Mouse (Mus musculus) heart, adult 9 months (tissue): ENCODE measurements around the gene Rgp1.

ENCODE experiments used
- DNase-seq, 2 experiments: peaks; one replicate each; pipeline ENCODE4 v3.0.0; 2022; ENCODE audit warnings: low spot score in 2 of 2

The Rgp1 gene

DNA sequence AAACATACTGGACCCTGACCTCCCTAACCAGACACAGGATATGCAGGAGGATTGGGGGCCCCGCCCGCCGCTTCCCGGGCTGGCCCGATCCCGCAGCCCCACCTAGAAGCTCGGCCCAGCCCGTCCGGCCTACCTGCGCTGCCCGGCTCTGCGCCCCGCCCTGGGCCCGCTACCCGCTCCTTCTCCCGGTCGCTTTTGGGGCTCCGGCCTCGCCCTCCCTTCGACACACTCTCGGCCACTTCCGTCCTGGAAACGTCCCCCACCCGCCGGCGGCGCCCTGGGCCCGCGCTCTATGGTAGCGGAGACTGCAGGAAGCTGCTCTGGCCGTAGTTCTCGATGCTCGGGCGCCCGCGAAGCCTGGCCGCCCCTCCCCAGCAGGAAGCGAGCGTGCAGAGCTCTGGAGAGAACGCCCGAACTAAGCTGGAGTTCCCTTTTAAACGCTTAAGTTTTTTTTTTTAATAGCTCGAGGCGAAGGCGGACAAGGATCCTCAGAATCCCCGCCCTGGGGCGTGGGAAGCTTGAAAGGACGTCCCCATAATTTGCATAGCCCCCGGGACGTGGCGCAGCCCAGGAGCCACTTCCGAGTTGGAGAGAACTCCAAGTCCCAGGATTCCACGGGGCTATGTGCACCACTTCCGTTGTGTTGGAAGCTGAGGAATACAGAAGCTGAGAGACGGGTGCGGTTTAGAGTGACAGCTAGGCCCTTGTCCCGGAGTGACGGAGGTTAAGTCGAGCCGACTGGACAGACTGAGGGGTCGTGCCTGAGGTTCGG lies 16.3 kb upstream of the Rgp1 start, which contains the start of the genes Creb3 and Tln1:
Gene Creb3, plus strand, starts transcription at position 336 of the 772 bp plus-strand sequence.
Gene Tln1, minus strand, starts transcription at position 695 of the 772 bp plus-strand sequence.
- peak; percentile 96 to 98 for DNase-seq

DNA sequence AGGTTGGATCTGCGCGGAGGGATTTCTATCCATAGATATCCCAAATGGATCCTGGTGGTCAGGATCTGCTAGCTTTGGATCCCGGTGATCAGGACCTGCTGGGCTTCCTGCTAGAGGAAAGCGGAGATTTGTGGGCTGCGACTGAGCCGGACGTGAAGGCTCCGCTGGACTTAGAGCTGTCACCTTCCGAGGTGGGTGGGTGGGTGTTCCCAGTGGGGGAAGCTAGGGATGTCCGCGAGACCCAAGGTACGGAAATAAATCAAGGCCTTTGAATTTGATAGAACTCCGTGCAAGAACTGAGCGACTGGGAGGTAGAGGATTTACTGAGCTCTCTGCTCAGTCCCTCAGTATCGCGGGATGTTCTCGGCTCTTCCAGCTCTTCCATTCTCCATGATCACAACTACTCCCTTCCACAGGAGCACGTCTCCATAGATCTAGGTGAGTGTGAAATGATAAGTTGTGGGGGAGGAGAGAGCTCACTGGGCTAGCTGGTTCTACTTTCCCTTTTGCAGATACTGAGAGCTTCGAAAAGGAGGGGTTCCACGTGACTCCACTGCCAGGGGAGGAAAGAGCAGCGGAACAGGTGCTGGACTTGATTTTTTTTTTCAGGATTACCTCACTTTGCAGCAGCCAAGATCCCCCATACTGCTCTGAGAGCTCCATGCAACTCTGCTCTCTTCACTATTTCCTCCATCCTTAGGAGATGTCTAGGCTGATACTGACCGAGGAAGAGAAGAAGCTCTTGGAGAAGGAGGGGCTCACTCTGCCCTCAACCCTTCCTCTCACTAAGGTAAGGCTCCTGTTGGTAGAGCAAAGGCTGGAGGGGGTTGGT lies 15.5 kb upstream of the Rgp1 start:
- no peak for DNase-seq

GRCm38 (mm10) chr4:43563601-43563875 lies 15.0 kb upstream of the Rgp1 start:
- no peak for DNase-seq

GRCm38 (mm10) chr4:43564231-43564630 lies 14.3 kb upstream of the Rgp1 start:
- no peak for DNase-seq

DNA sequence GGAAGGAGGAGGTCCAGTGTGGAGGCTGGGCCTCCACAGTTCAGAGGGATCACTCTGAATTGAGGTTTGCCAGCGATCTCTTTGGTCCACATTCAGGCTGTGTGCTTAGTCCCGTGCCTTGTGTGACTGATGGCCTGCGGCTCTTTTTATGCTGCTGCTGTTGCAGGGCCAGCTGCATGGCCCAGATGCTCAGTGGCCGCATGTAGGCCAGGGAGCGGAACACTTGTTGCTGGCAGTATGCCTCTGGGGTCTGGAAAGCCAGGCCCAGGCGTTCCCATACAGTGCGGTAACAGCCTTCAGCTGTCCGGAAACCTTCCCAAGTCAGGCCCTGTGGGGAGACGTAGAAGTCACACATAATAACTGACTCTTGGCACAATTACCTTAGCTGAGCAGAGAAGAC lies 11.4 kb upstream of the Rgp1 start:
- DNase-seq = no peak

- no peak for DNase-seq
Observed at GRCm38 (mm10) chr4:43571395-43572045, 7.0 kb upstream of the Rgp1 start.

DNA sequence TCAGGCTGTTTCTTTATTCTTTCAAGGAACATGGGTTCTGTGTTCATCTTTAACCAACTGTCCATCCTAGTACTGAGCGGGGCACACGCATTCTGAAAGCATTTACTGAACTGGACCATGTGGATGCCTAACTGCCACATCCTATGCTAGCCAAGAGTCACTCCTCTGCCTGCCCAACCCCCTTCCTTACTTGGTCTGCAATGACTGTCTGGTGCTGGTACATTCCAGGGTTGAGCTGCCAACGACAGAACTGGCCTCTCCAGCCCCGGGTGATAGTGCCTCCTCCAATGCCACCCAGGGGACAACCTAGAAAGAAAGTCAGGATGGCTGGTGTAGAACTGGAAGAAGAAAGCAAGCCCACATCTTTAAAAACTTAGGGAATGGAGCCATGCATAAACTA lies 5.0 kb upstream of the Rgp1 start:
- DNase-seq = no peak

GRCm38 (mm10) chr4:43575356-43575755 lies 3.2 kb upstream of the Rgp1 start:
- DNase-seq = no peak

GRCm38 (mm10) chr4:43577237-43577881 lies 1.2 kb upstream of the Rgp1 start:
- peak in 1 of 2 experiments; percentile 4 for DNase-seq

DNA sequence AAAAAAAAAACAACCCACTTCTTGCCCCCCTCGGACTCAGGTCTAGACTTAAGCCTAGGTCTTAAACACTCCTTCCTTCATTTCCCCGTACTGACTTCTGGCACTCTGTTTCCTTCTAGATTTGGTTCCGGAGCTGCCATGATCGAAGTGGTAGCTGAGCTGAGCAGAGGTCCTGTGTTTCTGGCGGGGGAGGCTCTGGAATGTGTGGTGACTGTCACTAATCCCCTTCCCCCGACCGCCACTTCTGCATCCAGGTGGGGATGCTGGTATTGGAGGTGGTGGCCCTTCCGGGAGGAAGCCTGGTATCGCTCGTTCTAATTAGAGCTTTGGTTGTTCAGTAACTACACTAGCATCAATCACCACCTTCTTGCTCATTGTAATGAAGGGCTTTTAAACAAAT lies 741 bp downstream of the Rgp1 start:
- DNase-seq = no peak

DNA sequence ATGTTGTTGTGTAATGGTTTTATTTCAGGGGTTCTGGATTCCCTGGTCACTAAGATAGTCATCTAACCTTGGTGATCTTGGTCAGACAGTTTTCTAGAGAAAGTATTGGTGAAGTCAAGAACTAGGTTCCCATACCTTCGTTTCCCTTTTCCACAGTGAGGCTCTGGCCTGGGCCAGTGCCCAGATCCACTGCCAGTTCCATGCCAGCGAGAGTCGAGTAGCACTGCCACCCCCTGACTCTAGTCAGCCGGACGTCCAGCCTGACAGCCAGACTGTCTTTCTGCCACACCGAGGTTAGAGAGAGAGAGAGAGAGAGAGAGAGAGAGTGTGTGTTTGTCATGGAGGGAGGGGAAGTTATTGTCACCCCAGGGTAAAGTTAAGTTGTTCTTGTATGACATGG lies 1.2 kb downstream of the Rgp1 start:
- DNase-seq = no peak

- no peak for DNase-seq
Observed at GRCm38 (mm10) chr4:43580721-43581120, 2.2 kb downstream of the Rgp1 start.

- DNase-seq = no peak
Observed at GRCm38 (mm10) chr4:43581381-43581780, 2.9 kb downstream of the Rgp1 start.

DNA sequence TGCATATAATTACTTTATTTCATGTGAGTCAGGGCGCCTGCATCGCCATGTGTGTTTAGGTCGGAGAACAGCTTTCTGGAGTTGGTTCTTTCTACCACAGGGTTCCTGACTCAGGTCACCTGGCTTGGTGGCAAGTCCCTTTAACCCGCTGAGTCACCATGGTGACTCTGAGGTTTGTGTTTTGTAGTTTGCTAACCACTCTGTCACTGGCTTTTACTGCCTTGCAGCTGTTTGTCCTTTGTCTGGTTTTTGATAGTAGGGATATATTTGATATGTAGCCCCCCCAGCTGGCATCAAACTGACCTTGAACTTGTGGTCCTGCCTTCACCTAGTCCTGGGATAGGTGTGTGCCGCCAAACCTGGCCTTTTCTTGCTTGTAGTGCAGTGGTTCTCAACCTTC lies 3.7 kb downstream of the Rgp1 start:
- DNase-seq = no peak

DNA sequence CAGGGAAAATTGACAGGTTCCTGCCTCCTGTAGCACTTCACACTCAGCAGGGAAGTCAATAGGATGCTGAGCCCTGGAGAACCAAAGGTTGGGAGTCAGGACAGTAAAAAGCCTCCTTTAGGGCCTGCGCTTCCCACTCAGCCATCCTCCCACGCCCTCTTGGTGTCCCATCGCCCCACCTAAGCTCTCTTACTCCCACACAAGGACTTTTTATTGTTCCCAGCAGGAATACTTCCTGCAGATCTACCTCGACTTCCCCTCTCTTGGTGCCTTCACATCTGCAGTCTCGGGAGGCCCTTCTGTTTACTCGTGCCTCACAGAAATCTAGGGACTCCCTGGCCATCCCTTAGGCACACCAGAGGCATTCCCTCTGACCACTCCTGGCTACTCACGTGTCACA lies 4.9 kb downstream of the Rgp1 start:
- no peak for DNase-seq

DNA sequence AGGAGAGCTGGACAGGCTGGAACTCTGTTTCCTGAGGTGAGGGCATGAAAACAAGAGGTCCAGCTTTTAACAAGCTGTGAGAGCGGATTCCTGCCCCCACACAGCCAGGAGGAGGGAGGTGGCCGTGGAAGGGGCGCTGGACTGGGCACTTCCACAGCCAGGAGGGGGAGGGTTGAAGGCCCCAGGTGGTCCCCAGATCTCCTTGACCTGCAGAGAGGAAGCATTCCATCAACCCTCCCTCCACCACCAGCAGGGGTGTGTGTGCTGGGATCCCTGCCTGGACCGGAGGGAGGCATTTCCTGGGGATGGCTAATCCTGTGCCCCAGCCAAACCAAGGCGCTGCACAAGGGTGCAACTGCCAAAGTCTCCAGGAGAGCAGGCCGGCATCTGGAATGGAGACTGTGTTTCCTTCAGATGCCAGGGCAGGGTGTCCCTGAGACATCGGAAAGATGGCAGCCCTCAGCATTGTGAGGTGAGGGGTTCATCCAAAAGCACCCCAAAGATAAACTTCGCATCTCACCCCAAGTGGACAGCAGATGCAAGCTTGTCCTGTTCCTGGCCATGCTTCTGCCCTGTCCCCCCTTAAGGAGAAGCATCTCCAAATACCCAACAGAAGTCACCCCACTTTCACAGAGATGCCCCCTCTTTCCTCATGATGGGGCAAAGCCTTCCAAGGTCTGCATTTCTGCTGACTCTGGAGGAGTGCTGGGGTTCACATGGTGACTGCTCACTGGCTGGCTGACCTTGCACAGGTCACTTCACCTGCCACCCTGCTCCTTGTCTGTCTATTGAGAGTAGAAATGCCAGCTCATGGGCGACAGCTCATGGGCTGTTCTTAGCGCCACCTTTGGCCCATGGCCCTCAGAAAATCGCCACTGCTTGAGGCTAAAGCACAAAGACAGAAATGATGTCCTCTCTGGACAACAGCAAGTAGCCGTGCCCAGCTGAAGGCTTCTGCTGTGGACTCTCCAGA lies 6.2 kb downstream of the Rgp1 start, which contains the start of gene Msmp:
Gene Msmp, minus strand, starts transcription at position 51 of the 973 bp plus-strand sequence.
- peak; percentile 34 to 70 for DNase-seq

DNA sequence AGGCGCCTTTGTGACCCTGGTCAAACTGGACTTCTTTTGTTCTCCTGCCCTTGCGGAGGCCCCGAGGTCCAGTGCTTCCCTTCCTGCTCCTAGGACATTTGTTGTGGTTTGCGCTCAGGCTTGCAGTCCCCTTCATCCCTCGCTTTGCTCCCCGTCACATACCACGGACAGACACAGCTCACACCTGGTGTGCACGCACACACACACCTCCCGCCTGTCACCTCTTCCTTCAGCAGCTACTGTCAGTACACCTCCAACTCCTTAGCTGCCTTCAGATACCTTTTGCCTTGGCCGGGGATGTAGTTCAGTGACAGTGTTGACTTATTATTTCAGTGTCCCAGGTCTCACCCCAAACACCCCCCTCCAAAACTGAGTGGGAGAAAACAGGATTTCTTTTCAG lies 7.2 kb downstream of the Rgp1 start:
- no peak for DNase-seq

DNA sequence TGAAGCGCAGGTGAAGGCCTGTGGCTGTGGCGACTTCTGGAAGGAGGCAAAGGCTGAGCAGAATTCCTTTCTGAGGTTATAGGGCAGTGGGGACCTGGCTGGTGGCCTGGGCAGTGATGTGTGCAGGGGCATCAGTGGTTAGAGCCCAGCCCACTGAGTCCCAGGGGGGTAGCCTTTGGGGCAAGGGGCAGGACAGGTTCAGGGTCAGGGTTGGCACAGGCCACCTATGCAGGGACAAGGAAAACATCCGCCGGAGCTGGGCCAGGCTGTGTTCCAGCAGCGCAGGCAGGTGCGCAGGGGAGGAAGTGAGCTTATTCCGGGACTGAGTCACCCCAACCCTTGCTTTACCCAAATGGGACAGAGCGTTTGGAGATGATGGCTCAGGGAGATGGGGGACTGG lies 7.9 kb downstream of the Rgp1 start:
- peak; percentile 63 to 83 for DNase-seq

DNA sequence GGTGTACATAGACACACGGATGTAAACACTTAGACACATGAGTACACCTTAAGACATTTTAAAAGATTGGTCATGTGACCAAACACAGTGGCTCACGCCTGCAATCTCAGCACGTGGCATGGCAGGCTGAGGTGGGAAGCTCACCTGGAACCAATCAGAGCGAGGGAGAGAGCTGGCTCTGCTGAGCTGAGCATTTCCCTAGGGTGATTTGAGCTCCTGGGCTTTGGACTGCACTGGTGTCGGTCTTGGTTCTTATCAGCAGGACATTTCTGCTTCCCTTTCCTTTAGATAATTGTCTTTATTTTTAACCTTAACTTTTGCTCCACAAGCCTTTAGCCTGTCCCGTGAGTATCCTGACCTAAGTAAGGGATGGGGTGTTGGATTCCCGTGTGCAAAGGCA lies 9.2 kb downstream of the Rgp1 start:
- DNase-seq = peak; percentile 52 to 89

DNA sequence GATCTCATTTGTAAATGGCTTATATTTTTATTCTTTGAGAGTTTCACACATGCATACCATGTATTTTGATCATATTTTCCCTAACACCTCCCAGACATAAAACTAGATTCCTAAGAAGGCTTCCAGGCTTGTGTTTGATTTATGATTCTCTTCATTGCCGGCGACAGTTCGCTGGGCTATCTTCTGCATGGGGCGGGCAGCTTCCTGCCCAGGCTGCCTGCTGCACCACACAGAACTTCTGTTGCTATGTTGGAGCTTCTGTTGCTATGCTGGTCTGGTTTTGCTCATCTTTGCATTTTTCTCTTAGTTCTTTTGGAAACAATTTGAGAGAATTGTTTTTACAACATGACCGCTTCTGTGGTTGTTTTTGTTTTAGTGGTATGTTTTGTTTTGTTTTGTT lies 13.0 kb downstream of the Rgp1 start:
- DNase-seq = no peak

GRCm38 (mm10) chr4:43591961-43592360 lies 13.4 kb downstream of the Rgp1 start:
- DNase-seq = no peak
